In the genomic region with DNA sequence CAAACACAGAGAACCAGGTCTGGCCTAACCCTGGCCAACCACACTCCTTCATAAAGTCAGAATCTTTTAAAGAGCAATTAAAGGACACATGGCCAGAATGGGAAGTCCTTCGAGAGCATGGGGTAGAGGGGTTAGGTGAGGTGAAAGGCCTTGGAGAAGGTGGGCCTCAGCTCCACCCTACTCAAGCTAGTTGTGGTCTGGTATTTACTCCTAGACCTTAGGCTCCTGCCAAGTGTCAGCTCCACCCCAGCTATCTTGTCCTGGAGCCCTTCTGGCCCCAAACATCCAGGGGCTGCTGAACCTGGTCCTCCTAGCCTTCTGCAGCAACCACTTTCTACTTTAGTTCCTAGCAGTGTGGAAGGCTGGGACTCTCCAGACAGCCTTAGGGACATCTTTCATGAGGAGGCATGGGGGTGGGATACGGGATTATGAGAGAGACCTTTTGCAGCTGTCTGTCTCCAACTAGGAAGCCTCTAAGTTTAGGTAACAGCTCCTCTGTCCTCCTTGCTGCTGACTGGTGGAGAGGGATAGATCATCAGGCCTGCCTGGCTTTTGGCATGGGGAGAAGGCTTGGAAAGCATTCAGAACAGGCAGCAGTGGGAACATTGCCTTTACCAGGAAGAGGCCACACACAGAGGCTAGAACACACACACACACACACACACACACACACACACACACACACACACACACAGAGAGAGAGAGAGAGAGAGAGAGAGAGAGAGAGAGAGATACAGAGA, we compare ENCODE assay signal across 12 mouse cellular contexts.
DNase-seq lines count a peak whose midpoint lies in the region; ATAC-seq lines count a peak whose summit lies in the region.
"Had no signal": no experiment of that assay in that cellular context is flagged by ENCODE, and none has a peak within 500 bp of the region (broad histone marks: within the 10 kb centered on the region; RNA-seq: fewer than 3 reads in every experiment).

No protein-coding gene starts in this region.

- DNase-seq in hindbrain, embryonic 14.5 days (ENCODE audit: low spot score), result peak; percentile 35
- DNase-seq in brain, adult 2 months (ENCODE audit: low read depth, low spot score), result peak; percentile 13
- DNase-seq in lung, postnatal 36 days, result peak; percentile 23
- DNase-seq in spleen, postnatal 10 days (ENCODE audit: low spot score in 2 of 2), result no peak
- no peak for DNase-seq in spleen, postnatal 4 days (ENCODE audit: low spot score in 2 of 2)
- DNase-seq: gastrocnemius, postnatal 25 days; liver, embryonic 13.5 days had no signal

- no peaks in the 10 kb centered on the region for H3K36me3 ChIP-seq in hindbrain, embryonic 14.5 days (replicated peaks; ENCODE audit: control insufficient read depth, insufficient read depth)
- no peaks in the 10 kb centered on the region for H3K36me3 ChIP-seq in hindbrain, embryonic 12.5 days
- H3K36me3 ChIP-seq in hindbrain, embryonic 16.5 days (ENCODE audit: control insufficient read depth, insufficient read depth, low read length), result no peaks in the 10 kb centered on the region
- H3K36me3 ChIP-seq: liver, embryonic 13.5 days had no signal

- H3K4me3 ChIP-seq in hindbrain, embryonic 14.5 days (replicated peaks; ENCODE audit: low read length), result no peak overlapping the region
- no peak overlapping the region for H3K4me3 ChIP-seq in hindbrain, embryonic 12.5 days
- no peak overlapping the region for H3K4me3 ChIP-seq in hindbrain, embryonic 16.5 days (ENCODE audit: low read length)
- H3K4me3 ChIP-seq: forebrain, embryonic 13.5 days; liver, embryonic 13.5 days had no signal

- no peak overlapping the region for H3K9ac ChIP-seq in hindbrain, embryonic 14.5 days
- H3K9ac ChIP-seq in hindbrain, embryonic 12.5 days, result no peak overlapping the region
- H3K9ac ChIP-seq in hindbrain, embryonic 16.5 days (ENCODE audit: low read depth, low read length), result no peak overlapping the region
- H3K9ac ChIP-seq: forebrain, embryonic 13.5 days; liver, embryonic 13.5 days had no signal

- H3K27ac ChIP-seq in hindbrain, embryonic 14.5 days, result no peak overlapping the region
- H3K27ac ChIP-seq in hindbrain, embryonic 12.5 days, result no peak overlapping the region
- H3K27ac ChIP-seq in hindbrain, embryonic 16.5 days (ENCODE audit: low read depth, low read length), result no peak overlapping the region
- H3K27ac ChIP-seq: forebrain, embryonic 13.5 days; liver, embryonic 13.5 days had no signal

- H3K9me3 ChIP-seq in hindbrain, embryonic 14.5 days (ENCODE audit: control insufficient read depth, low read length), result no peaks in the 10 kb centered on the region
- no peaks in the 10 kb centered on the region for H3K9me3 ChIP-seq in hindbrain, embryonic 12.5 days (replicated peaks)
- no peaks in the 10 kb centered on the region for H3K9me3 ChIP-seq in hindbrain, embryonic 16.5 days (ENCODE audit: control insufficient read depth, low read length)
- H3K9me3 ChIP-seq: forebrain, embryonic 13.5 days; liver, embryonic 13.5 days had no signal

- H3K4me1 ChIP-seq in hindbrain, embryonic 14.5 days (replicated peaks; ENCODE audit: control insufficient read depth, insufficient read depth, low read length), result 0 out of 2 replicates have a peak, but pooled peaks cover 3% of the 10 kb centered on the region
- peaks cover 6% of the 10 kb centered on the region; the same call in 1 of the 2 replicates for H3K4me1 ChIP-seq in hindbrain, embryonic 12.5 days
- H3K4me1 ChIP-seq in hindbrain, embryonic 16.5 days (ENCODE audit: control insufficient read depth, insufficient read depth, low read depth, low read length), result no peaks in the 10 kb centered on the region

- H3K4me2 ChIP-seq in hindbrain, embryonic 14.5 days (replicated peaks), result no peak overlapping the region
- no peak overlapping the region for H3K4me2 ChIP-seq in hindbrain, embryonic 12.5 days (replicated peaks)
- no peak overlapping the region for H3K4me2 ChIP-seq in hindbrain, embryonic 16.5 days (ENCODE audit: low read length)
- H3K4me2 ChIP-seq: forebrain, embryonic 13.5 days; liver, embryonic 13.5 days had no signal

- H3K27me3 ChIP-seq in hindbrain, embryonic 14.5 days (ENCODE audit: control insufficient read depth, insufficient read depth, low read length), result no peaks in the 10 kb centered on the region
- 0 out of 2 replicates have a peak, but pooled peaks cover 2% of the 10 kb centered on the region for H3K27me3 ChIP-seq in hindbrain, embryonic 12.5 days
- H3K27me3 ChIP-seq in hindbrain, embryonic 16.5 days (replicated peaks; ENCODE audit: control insufficient read depth, insufficient read depth, low read length), result no peaks in the 10 kb centered on the region
- H3K27me3 ChIP-seq: CH12.LX; liver, embryonic 13.5 days had no signal

- no peak for ATAC-seq in hindbrain, embryonic 14.5 days (ENCODE audit: low FRiP score)
- ATAC-seq in hindbrain, embryonic 12.5 days (ENCODE audit: low FRiP score), result no peak
- peak; percentile 48; the same call in 1 of the 2 replicates for ATAC-seq in hindbrain, embryonic 16.5 days
- no peak for ATAC-seq in monocyte, adult 5-6 weeks (replicated peaks; ENCODE audit: insufficient number of reproducible peaks, low FRiP score, low TSS enrichment, poor library complexity, severe bottlenecking)
- ATAC-seq: forebrain, embryonic 13.5 days had no signal

- 92% methylated on average over 2 of the region's 2 CpGs for WGBS in hindbrain, embryonic 14.5 days
- 63% methylated on average over 2 of the region's 2 CpGs for WGBS in hindbrain, embryonic 12.5 days
- 84% methylated on average over 2 of the region's 2 CpGs for WGBS in hindbrain, embryonic 16.5 days

Comparison
In these comparisons a context has a peak if more than half of its experiments do, and no peak if none do; other contexts are left out.
1. DNase-seq: peak in hindbrain, embryonic 14.5 days (single experiment), brain, adult 2 months (single experiment) and lung, postnatal 36 days (single experiment); none in spleen, postnatal 10 days (0 of 2) and spleen, postnatal 4 days (0 of 2).